Mouse (Mus musculus) left cerebral cortex, postnatal 14 days (tissue): ENCODE measurements around the gene Golph3l. TPM values are rescaled to one million over a fixed set of nuclear protein-coding genes. Genes with fewer than 3 reads are reported as not detected.

Source experiments
- DNase-seq, 2 experiments: peaks; one replicate each; pipeline ENCODE4 v3.0.0; 2021 to 2022; ENCODE audit warnings: low spot score in 2 of 2, mixed read lengths in 1 of 2
- intact Hi-C: fragments of 180-260 bp; cut with DNase I; formaldehyde crosslinking; loops from one replicate; pipeline ENCODE4 v1.15.1; 2025
- total RNA-seq, 2 experiments: library from RNA; stranded (reverse); gene quantifications; 2 replicates each; pipeline ENCODE4 v1.2.3; 2021

Golph3l gene
- total RNA-seq, 2 experiments from 2014 or later = 15.8 to 21.1 TPM

- intact Hi-C loops = no loop called here
- DNase-seq = no peak
Measured at GRCm38 (mm10) chr3:95666124-95666844, 77.5 kb downstream of the Golph3l start.

DNA sequence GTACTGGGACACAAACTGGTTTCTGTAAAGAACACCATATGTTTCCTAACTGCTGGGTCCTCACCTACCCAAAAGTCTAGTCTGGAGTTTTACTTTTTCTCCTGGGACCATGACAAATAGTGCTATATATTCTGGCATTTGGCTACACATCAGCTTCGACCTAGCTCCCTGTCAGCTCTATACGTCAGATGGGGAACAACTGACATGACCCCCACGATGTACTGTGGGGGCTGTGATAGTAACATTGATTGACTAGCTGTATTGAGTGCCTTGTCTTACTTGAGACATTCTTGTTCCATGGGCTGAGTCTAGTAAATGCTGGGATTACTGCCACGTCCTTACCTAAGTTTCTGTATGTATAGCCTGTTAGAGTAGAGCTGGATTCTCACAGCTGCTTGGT is 78.8 kb downstream of the Golph3l start:
- DNase-seq = no peak
- intact Hi-C loops = no loop called here

GRCm38 (mm10) chr3:95668026-95668425 is 79.3 kb downstream of the Golph3l start:
- intact Hi-C loops = no loop called here
- peak in 1 of 2 experiments; percentile 66 for DNase-seq

Other genes with a start within 250 kb of the Golph3l start
- gene Setdb1, start 231.7 kb upstream of the Golph3l start, total RNA-seq = 10 to 100 TPM; 38.1 to 41.5 TPM
- not detected for gene 4930558C23Rik, start 186.1 kb upstream of the Golph3l start, total RNA-seq
- gene Arnt, start 154.5 kb upstream of the Golph3l start, total RNA-seq = 10 to 100 TPM; 32.2 to 36.2 TPM
- gene Ctsk, start 89.7 kb upstream of the Golph3l start, total RNA-seq = 10 to 100 TPM; 15.1 to 18.0 TPM
- gene Ctss, start 62.1 kb upstream of the Golph3l start, total RNA-seq = 10 to 100 TPM; 29.6 to 31.3 TPM
- gene Hormad1, start 29.3 kb upstream of the Golph3l start, total RNA-seq = not detected
- gene Ensa, start 36.1 kb downstream of the Golph3l start, total RNA-seq = 100 to 1,000 TPM; 332 to 337 TPM
- gene Mcl1, start 69.9 kb downstream of the Golph3l start, total RNA-seq = 10 to 100 TPM; 58.6 to 69.2 TPM
- gene Adamtsl4, start 99.0 kb downstream of the Golph3l start, total RNA-seq = 1 to 10 TPM; 2.0 TPM
- 10 to 100 TPM; 11.4 to 13.2 TPM for gene Ecm1, start 150.6 kb downstream of the Golph3l start, total RNA-seq
- gene Tars2, start 171.3 kb downstream of the Golph3l start, total RNA-seq = 10 to 100 TPM; 37.3 to 40.8 TPM
- 10 to 100 TPM; 61.3 to 61.8 TPM for gene Rprd2, start 229.9 kb downstream of the Golph3l start, total RNA-seq